Mouse (Mus musculus) testis, adult 2 months (tissue): ENCODE results near the gene Btnl10.

ENCODE experiments used
- CTCF ChIP-seq: fragments of 200-500 bp; IDR thresholded peaks from 2 replicates; pipeline ENCODE4 v1.5.1; 2012; ENCODE audit warnings: low read depth, mild to moderate bottlenecking, inconsistent platforms, low read length, moderate library complexity; ENCODE audit not compliant: control insufficient read depth, insufficient read depth, insufficient replicate concordance
- POLR2A ChIP-seq: fragments of 200-500 bp; IDR thresholded peaks from 2 replicates; pipeline ENCODE4 v1.6.1; 2012; ENCODE audit warnings: low read depth, mild to moderate bottlenecking, inconsistent platforms, low read length, moderate library complexity; ENCODE audit not compliant: control insufficient read depth

GRCm38 (mm10) chr11:58883756-58884155 is 34.0 kb upstream of the Btnl10 start:
- TF ChIP-seq CTCF (no peak), POLR2A (no peak)
